Mouse (Mus musculus) G1E (cell line): Measurements from ENCODE around the gene Bmp8a.

Source experiments
- CTCF ChIP-seq: IDR thresholded peaks from 2 replicates; pipeline ENCODE4 v1.5.1; 2012; ENCODE audit warnings: low read depth, low read length, inconsistent platforms, mixed read lengths
- GATA1 ChIP-seq: IDR thresholded peaks from 2 replicates; pipeline ENCODE4 v1.6.1; 2012; ENCODE audit warnings: borderline replicate concordance, low read length, inconsistent platforms, mixed read lengths
- GATA2 ChIP-seq: IDR thresholded peaks from 2 replicates; pipeline ENCODE4 v1.6.1; 2012; ENCODE audit warnings: low read depth, low read length, inconsistent platforms, borderline replicate concordance
- POLR2AphosphoS5 ChIP-seq: IDR thresholded peaks from 2 replicates; pipeline ENCODE4 v1.6.1; 2012; ENCODE audit warnings: low read depth, low read length, inconsistent platforms; ENCODE audit not compliant: insufficient replicate concordance
- TAL1 ChIP-seq: conservative IDR thresholded peaks from 2 replicates; pipeline ENCODE4 v1.6.1; 2012; ENCODE audit warnings: low read depth, low read length, inconsistent platforms, mixed read lengths

DNA sequence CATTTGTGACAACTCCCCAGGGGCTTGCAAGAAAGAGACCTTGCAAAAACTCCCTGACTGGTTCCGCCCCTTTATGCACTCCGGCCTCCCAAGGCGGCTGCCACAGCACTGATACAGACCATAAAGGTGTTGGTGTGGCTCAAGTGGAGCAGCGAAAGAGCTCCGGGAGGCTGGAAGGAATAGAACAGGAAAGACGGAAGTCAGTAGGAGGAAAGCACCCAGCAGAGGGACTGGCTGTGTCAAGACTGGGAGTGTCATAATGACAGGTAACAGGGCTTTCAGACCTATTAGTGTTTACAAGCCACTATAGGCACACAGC lies 378 bp upstream of the Bmp8a start:
- TF ChIP-seq GATA1: no peak
- no peak for TF ChIP-seq CTCF
- no peak for TF ChIP-seq POLR2AphosphoS5
- no peak for TF ChIP-seq TAL1
- TF ChIP-seq GATA2: no peak
